Mouse (Mus musculus): ENCODE data around the gene Olfr477. TPM values are rescaled to one million over a fixed set of nuclear protein-coding genes. Genes with fewer than 3 reads are reported as not detected.
"Not testable (repeated sequence)": the region's sequence is repeated elsewhere in the genome, so short reads cannot be mapped to it uniquely, and the experiment has no call there.

The Olfr477 gene
- total RNA-seq (2015; ENCODE audit: low replicate concordance), result not detected in 2 replicates
- not detected in 2 replicates for total RNA-seq (2017; ENCODE audit: low replicate concordance)

DNA sequence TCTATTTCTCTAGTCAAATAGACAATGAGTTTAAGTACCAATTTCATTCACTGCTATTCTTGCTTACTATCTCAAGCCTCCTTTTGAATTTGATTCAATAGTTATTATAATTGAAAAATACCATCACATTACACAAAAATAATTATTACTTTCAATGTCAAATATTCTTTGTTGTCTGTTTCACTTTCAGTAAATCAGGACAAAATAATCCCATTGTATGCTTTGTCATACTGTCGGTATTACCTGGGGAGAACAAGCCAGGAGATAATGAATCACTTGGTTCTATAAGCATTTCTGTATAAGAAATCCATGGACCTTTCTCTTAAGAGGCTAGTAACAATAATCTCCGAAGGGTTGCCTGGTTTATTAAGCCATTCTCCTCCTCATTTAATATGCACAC lies at the start of gene Olfr477:
Olfr477 (plus strand) TSS at position 301 of the 400 bp plus-strand sequence.
- ATAC-seq (replicated peaks; ENCODE audit: low FRiP score, poor library complexity, severe bottlenecking), result no peak

- not testable (repeated sequence) for ATAC-seq (replicated peaks; ENCODE audit: low FRiP score, poor library complexity, severe bottlenecking)
Observed at GRCm38 (mm10) chr7:107952539-107952938, 34.0 kb upstream of the Olfr477 start.

DNA sequence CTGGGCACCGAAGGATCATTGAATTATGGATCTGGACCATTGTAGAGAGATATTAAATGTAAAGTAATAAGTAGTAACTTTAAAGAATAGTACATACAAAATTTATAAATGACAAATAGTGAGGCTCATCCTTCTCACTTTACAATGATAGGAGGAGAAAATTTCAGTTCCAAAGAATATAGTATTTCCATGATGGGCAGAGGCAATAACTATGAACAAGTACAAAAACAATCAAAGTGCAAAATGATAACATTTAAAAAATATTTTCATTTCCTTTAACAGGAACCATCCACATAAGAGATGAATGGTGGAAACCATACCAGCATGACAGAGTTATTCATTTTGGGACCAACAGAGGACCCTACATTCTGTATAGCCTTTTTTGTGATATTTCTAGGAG lies 32.1 kb upstream of the Olfr477 start, which contains the start of gene Olfr474:
Olfr474 (plus strand) TSS at position 301 of the 400 bp plus-strand sequence.
- ATAC-seq (replicated peaks; ENCODE audit: low FRiP score, poor library complexity, severe bottlenecking), result no peak

GRCm38 (mm10) chr7:107964503-107964902 lies 22.0 kb upstream of the Olfr477 start, which contains the start of gene Olfr476:
Gene Olfr476, plus strand, starts transcription at chr7:107964803.
- no peak for ATAC-seq (replicated peaks; ENCODE audit: low FRiP score, poor library complexity, severe bottlenecking)

DNA sequence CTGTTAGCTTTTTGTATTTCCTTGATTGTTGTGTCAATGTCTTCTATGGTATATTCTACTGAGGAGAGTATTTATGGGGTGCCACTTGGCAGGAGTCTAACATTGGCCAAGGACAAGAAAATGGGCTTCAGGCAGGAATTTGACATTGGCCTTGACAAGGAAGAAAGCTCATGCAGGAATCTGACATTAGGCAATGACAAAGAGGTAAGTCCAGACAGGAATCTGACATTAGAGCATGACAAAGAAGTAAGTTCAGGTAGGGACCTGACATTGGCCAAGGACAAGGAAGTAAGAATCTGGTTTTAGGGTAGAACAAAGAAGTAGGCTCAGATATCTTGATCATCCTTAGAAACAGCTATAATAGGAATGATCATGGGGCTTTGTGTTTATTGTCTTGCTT lies 27.8 kb downstream of the Olfr477 start:
- ATAC-seq (replicated peaks; ENCODE audit: low FRiP score, poor library complexity, severe bottlenecking), result not testable (repeated sequence)

GRCm38 (mm10) chr7:108033889-108034288 lies 47.4 kb downstream of the Olfr477 start, which contains the start of gene Olfr478:
Gene Olfr478, minus strand, starts transcription at chr7:108033989.
- ATAC-seq (replicated peaks; ENCODE audit: low FRiP score, poor library complexity, severe bottlenecking), result no peak

Other genes with a start within 250 kb of the Olfr477 start
- not detected in 2 replicates for gene Cyb5r2, start 228.7 kb upstream of the Olfr477 start, total RNA-seq (2015; ENCODE audit: low replicate concordance)
- gene Cyb5r2, start 228.7 kb upstream of the Olfr477 start, total RNA-seq (2017; ENCODE audit: low replicate concordance), result not detected in 2 replicates
- gene Ovch2, start 185.5 kb upstream of the Olfr477 start, total RNA-seq (2015; ENCODE audit: low replicate concordance), result not detected in 2 replicates
- gene Ovch2, start 185.5 kb upstream of the Olfr477 start, total RNA-seq (2017; ENCODE audit: low replicate concordance), result not detected in 2 replicates
- gene Olfr467, start 174.4 kb upstream of the Olfr477 start, total RNA-seq (2015; ENCODE audit: low replicate concordance), result not detected in 2 replicates
- not detected in 2 replicates for gene Olfr467, start 174.4 kb upstream of the Olfr477 start, total RNA-seq (2017; ENCODE audit: low replicate concordance)
- not detected in 2 replicates for gene Olfr469, start 161.2 kb upstream of the Olfr477 start, total RNA-seq (2015; ENCODE audit: low replicate concordance)
- gene Olfr469, start 161.2 kb upstream of the Olfr477 start, total RNA-seq (2017; ENCODE audit: low replicate concordance), result not detected in 2 replicates
- gene Olfr470, start 139.2 kb upstream of the Olfr477 start, total RNA-seq (2015; ENCODE audit: low replicate concordance), result not detected in 2 replicates
- gene Olfr470, start 139.2 kb upstream of the Olfr477 start, total RNA-seq (2017; ENCODE audit: low replicate concordance), result not detected in 2 replicates
- gene Olfr472, start 88.8 kb upstream of the Olfr477 start, total RNA-seq (2015; ENCODE audit: low replicate concordance), result not detected in 2 replicates
- not detected in 2 replicates for gene Olfr472, start 88.8 kb upstream of the Olfr477 start, total RNA-seq (2017; ENCODE audit: low replicate concordance)
- not detected in 2 replicates for gene Olfr473, start 56.2 kb upstream of the Olfr477 start, total RNA-seq (2015; ENCODE audit: low replicate concordance)
- gene Olfr473, start 56.2 kb upstream of the Olfr477 start, total RNA-seq (2017; ENCODE audit: low replicate concordance), result not detected in 2 replicates
- gene Olfr474, start 32.0 kb upstream of the Olfr477 start, total RNA-seq (2015; ENCODE audit: low replicate concordance), result not detected in 2 replicates
- gene Olfr474, start 32.0 kb upstream of the Olfr477 start, total RNA-seq (2017; ENCODE audit: low replicate concordance), result not detected in 2 replicates
- gene Olfr476, start 21.9 kb upstream of the Olfr477 start, total RNA-seq (2015; ENCODE audit: low replicate concordance), result not detected in 2 replicates
- not detected in 2 replicates for gene Olfr476, start 21.9 kb upstream of the Olfr477 start, total RNA-seq (2017; ENCODE audit: low replicate concordance)
- not detected in 2 replicates for gene Olfr478, start 47.3 kb downstream of the Olfr477 start, total RNA-seq (2015; ENCODE audit: low replicate concordance)
- gene Olfr478, start 47.3 kb downstream of the Olfr477 start, total RNA-seq (2017; ENCODE audit: low replicate concordance), result not detected in 2 replicates
- not detected in 2 replicates for gene Olfr479, start 64.0 kb downstream of the Olfr477 start, total RNA-seq (2015; ENCODE audit: low replicate concordance)
- gene Olfr479, start 64.0 kb downstream of the Olfr477 start, total RNA-seq (2017; ENCODE audit: low replicate concordance), result not detected in 2 replicates
- not detected in 2 replicates for gene Olfr480, start 80.7 kb downstream of the Olfr477 start, total RNA-seq (2015; ENCODE audit: low replicate concordance)
- not detected in 2 replicates for gene Olfr480, start 80.7 kb downstream of the Olfr477 start, total RNA-seq (2017; ENCODE audit: low replicate concordance)
- not detected in 2 replicates for gene Olfr481, start 93.2 kb downstream of the Olfr477 start, total RNA-seq (2015; ENCODE audit: low replicate concordance)
- gene Olfr481, start 93.2 kb downstream of the Olfr477 start, total RNA-seq (2017; ENCODE audit: low replicate concordance), result not detected in 2 replicates
- gene Olfr482, start 110.9 kb downstream of the Olfr477 start, total RNA-seq (2015; ENCODE audit: low replicate concordance), result not detected in 2 replicates
- not detected in 2 replicates for gene Olfr482, start 110.9 kb downstream of the Olfr477 start, total RNA-seq (2017; ENCODE audit: low replicate concordance)
- gene Olfr483, start 114.2 kb downstream of the Olfr477 start, total RNA-seq (2015; ENCODE audit: low replicate concordance), result not detected in 2 replicates
- not detected in 2 replicates for gene Olfr483, start 114.2 kb downstream of the Olfr477 start, total RNA-seq (2017; ENCODE audit: low replicate concordance)
- not detected in 2 replicates for gene Olfr484, start 140.8 kb downstream of the Olfr477 start, total RNA-seq (2015; ENCODE audit: low replicate concordance)
- gene Olfr484, start 140.8 kb downstream of the Olfr477 start, total RNA-seq (2017; ENCODE audit: low replicate concordance), result not detected in 2 replicates
- not detected in 2 replicates for gene Olfr485, start 173.2 kb downstream of the Olfr477 start, total RNA-seq (2015; ENCODE audit: low replicate concordance)
- not detected in 2 replicates for gene Olfr485, start 173.2 kb downstream of the Olfr477 start, total RNA-seq (2017; ENCODE audit: low replicate concordance)
- not detected in 2 replicates for gene Olfr486, start 186.0 kb downstream of the Olfr477 start, total RNA-seq (2015; ENCODE audit: low replicate concordance)
- gene Olfr486, start 186.0 kb downstream of the Olfr477 start, total RNA-seq (2017; ENCODE audit: low replicate concordance), result not detected in 2 replicates
- not detected in 2 replicates for gene Olfr487, start 227.9 kb downstream of the Olfr477 start, total RNA-seq (2015; ENCODE audit: low replicate concordance)
- gene Olfr487, start 227.9 kb downstream of the Olfr477 start, total RNA-seq (2017; ENCODE audit: low replicate concordance), result not detected in 2 replicates